Mouse (Mus musculus): ENCODE measurements around the gene Grm8. TPM values are rescaled to one million over a fixed set of nuclear protein-coding genes. Genes with fewer than 3 reads are reported as not detected.

Gene Grm8
- total and polyA plus RNA-seq, 3 experiments = not detected

GRCm38 (mm10) chr6:28134251-28134801 is 652 bp downstream of the Grm8 start:
- Histone ChIP-seq H3K36me3 (ENCODE audit: control insufficient read depth, insufficient read depth, low read length) (no peaks in the 10 kb centered on the region), H3K4me3 (no peak overlapping the region; the same call in 1 of the 2 replicates), H3K27me3 (ENCODE audit: control insufficient read depth, insufficient read depth, low read length) (peaks cover 15% of the 10 kb centered on the region), H3K79me2 (replicated peaks; ENCODE audit: control insufficient read depth, insufficient read depth, low read length) (no peaks in the 10 kb centered on the region), H3K27ac (no peak overlapping the region), H3K4me1 (ENCODE audit: control insufficient read depth, insufficient read depth, low read length) (no peaks in the 10 kb centered on the region), H3K9ac (ENCODE audit: low read depth, low read length) (no peak overlapping the region)
- DNase-seq = no peak
- TF ChIP-seq EP300 (IDR thresholded peaks at IDR 0.05; ENCODE audit: insufficient read depth, low read depth, low read length) = no peak
- no peak for TF ChIP-seq POLR2A (IDR thresholded peaks at IDR 0.05; ENCODE audit: insufficient read depth, low read depth, low read length)
- TF ChIP-seq CTCF (IDR thresholded peaks at IDR 0.05) = no peak
- 1% methylated on average over 20 of the region's 20 CpGs for WGBS
- intact Hi-C loops (cut with DNase I) = no loop called here

- intact Hi-C loops (cut with DNase I) = no loop called here
- Histone ChIP-seq H3K36me3 (ENCODE audit: control insufficient read depth, insufficient read depth, low read length) (no peaks in the 10 kb centered on the region), H3K27ac (no peak overlapping the region), H3K4me1 (ENCODE audit: control insufficient read depth, insufficient read depth, low read length) (no peaks in the 10 kb centered on the region), H3K79me2 (replicated peaks; ENCODE audit: control insufficient read depth, insufficient read depth, low read length) (no peaks in the 10 kb centered on the region), H3K4me3 (no peak overlapping the region), H3K9ac (ENCODE audit: low read depth, low read length) (no peak overlapping the region), H3K27me3 (ENCODE audit: control insufficient read depth, insufficient read depth, low read length) (peaks cover 15% of the 10 kb centered on the region)
- no peak for DNase-seq
- WGBS = 2% methylated on average over 37 of the region's 38 CpGs
- TF ChIP-seq POLR2A (IDR thresholded peaks at IDR 0.05; ENCODE audit: insufficient read depth, low read depth, low read length) (no peak), CTCF (IDR thresholded peaks at IDR 0.05) (no peak), EP300 (IDR thresholded peaks at IDR 0.05; ENCODE audit: insufficient read depth, low read depth, low read length) (no peak)
Measured at GRCm38 (mm10) chr6:28133206-28134063, 1.5 kb downstream of the Grm8 start.

DNA sequence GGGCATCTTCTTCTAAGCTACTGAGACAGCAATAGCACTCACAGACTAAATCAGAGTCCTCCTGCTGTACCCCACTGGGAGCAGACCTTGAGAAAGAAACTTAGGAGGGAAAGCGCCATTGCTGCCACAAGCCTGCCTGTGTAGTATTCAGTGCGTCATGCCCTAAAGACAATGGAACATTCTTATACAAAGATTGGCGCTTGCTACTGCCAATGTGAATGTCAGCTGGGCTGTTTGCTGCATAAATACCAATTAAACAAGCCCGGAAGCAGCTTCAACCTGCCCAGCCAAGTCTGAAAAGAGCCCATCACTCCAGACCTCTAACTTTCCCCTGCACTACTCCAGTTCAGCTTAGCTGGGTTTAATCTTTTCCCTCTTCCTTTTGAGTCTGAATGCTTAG is 2.9 kb downstream of the Grm8 start:
- no peak overlapping the region for H3K27ac ChIP-seq
- no peak for DNase-seq
- H3K4me3 ChIP-seq = no peak overlapping the region
- no peaks in the 10 kb centered on the region for H3K36me3 ChIP-seq (ENCODE audit: control insufficient read depth, insufficient read depth, low read length)
- TF ChIP-seq EP300 (IDR thresholded peaks at IDR 0.05; ENCODE audit: insufficient read depth, low read depth, low read length) (no peak), POLR2A (IDR thresholded peaks at IDR 0.05; ENCODE audit: insufficient read depth, low read depth, low read length) (no peak), CTCF (IDR thresholded peaks at IDR 0.05) (no peak)
- peaks cover 15% of the 10 kb centered on the region for H3K27me3 ChIP-seq (ENCODE audit: control insufficient read depth, insufficient read depth, low read length)
- H3K79me2 ChIP-seq (replicated peaks; ENCODE audit: control insufficient read depth, insufficient read depth, low read length) = no peaks in the 10 kb centered on the region
- no peak overlapping the region for H3K9ac ChIP-seq (ENCODE audit: low read depth, low read length)
- 19% methylated on average over 4 of the region's 4 CpGs for WGBS
- H3K4me1 ChIP-seq (ENCODE audit: control insufficient read depth, insufficient read depth, low read length) = no peaks in the 10 kb centered on the region
- intact Hi-C loops (cut with DNase I) = no loop called here

DNA sequence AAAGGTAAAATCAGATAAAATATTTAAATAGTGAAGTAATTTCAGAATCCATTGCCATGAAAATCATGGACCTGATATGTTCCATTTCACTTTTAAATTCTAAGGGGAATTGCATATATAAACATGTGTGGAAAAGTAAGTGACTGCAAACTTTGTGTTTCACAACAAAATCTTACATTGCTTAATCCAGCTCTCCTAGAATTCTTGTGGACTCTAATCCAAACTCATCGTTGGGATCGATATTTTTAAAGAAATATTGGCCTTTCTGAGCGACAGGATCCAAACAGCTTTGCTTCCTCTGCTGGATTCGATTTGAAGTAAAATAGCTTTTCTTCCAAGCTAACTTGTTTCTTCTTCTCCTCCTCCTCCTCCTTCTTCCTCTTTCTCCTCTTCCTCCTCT is 6.1 kb downstream of the Grm8 start:
- Histone ChIP-seq H3K27me3 (ENCODE audit: control insufficient read depth, insufficient read depth, low read length) (peaks cover 3% of the 10 kb centered on the region), H3K27ac (no peak overlapping the region), H3K4me1 (ENCODE audit: control insufficient read depth, insufficient read depth, low read length) (no peaks in the 10 kb centered on the region), H3K9ac (ENCODE audit: low read depth, low read length) (no peak overlapping the region), H3K4me3 (no peak overlapping the region), H3K79me2 (replicated peaks; ENCODE audit: control insufficient read depth, insufficient read depth, low read length) (no peaks in the 10 kb centered on the region), H3K36me3 (ENCODE audit: control insufficient read depth, insufficient read depth, low read length) (no peaks in the 10 kb centered on the region)
- no peak for DNase-seq
- intact Hi-C loops (cut with DNase I) = no loop called here
- 85% methylated on average over 4 of the region's 4 CpGs for WGBS
- TF ChIP-seq CTCF (IDR thresholded peaks at IDR 0.05) (no peak), POLR2A (IDR thresholded peaks at IDR 0.05; ENCODE audit: insufficient read depth, low read depth, low read length) (no peak), EP300 (IDR thresholded peaks at IDR 0.05; ENCODE audit: insufficient read depth, low read depth, low read length) (no peak)

DNA sequence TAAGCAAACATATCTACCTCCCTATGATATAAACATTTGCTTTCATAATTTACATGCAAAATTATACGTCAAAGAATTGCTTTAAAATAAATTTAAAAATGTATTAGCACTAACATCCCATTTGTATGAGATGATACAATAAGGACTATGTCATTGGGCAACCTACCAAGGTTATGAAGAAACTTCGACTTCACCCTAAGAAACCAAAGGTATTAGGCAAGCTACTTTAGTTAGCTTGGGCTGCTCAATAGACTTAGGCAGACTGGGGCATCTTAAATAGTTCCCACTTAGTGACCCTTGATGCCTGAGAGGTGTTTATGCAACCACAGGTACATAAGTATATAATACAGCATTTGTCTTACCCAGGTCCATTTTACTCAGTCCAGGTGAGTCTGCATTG is 19.5 kb downstream of the Grm8 start:
- intact Hi-C loops (cut with DNase I) = no loop called here
- Histone ChIP-seq H3K27me3 (ENCODE audit: control insufficient read depth, insufficient read depth, low read length) (no peaks in the 10 kb centered on the region), H3K36me3 (ENCODE audit: control insufficient read depth, insufficient read depth, low read length) (no peaks in the 10 kb centered on the region), H3K9ac (ENCODE audit: low read depth, low read length) (no peak overlapping the region), H3K4me3 (no peak overlapping the region), H3K4me1 (ENCODE audit: control insufficient read depth, insufficient read depth, low read length) (no peaks in the 10 kb centered on the region), H3K27ac (no peak overlapping the region), H3K79me2 (replicated peaks; ENCODE audit: control insufficient read depth, insufficient read depth, low read length) (no peaks in the 10 kb centered on the region)
- WGBS = 81% methylated on average over 2 of the region's 2 CpGs
- no peak for DNase-seq
- no peak for TF ChIP-seq POLR2A (IDR thresholded peaks at IDR 0.05; ENCODE audit: insufficient read depth, low read depth, low read length)
- TF ChIP-seq EP300 (IDR thresholded peaks at IDR 0.05; ENCODE audit: insufficient read depth, low read depth, low read length) = no peak
- TF ChIP-seq CTCF (IDR thresholded peaks at IDR 0.05) = no peak

DNA sequence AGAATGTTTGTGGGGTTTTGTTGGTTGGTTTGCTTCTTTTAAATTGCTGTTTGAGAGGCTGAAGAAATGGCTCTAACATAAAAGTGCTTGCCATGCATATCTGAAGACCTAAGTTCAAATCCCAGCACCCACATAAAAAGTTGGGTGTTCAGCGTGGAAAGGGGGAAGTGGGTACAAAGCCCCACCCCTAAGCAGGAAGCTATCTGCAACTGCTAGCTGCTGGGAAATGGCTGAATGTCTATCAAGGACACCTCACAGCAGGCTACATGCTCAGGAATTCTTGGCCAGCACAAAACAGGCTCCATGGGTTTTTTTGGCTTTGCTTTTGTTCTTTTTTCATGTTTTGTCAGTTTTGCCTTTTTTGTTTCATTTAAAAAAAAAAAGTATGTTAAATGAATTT is 20.1 kb downstream of the Grm8 start:
- no peak overlapping the region for H3K9ac ChIP-seq (ENCODE audit: low read depth, low read length)
- no peak for DNase-seq

More for the DNA sequence above, 20.1 kb downstream of the Grm8 start:
- TF ChIP-seq EP300 (IDR thresholded peaks at IDR 0.05; ENCODE audit: insufficient read depth, low read depth, low read length) (no peak), POLR2A (IDR thresholded peaks at IDR 0.05; ENCODE audit: insufficient read depth, low read depth, low read length) (no peak), CTCF (IDR thresholded peaks at IDR 0.05) (no peak)
- Histone ChIP-seq H3K79me2 (replicated peaks; ENCODE audit: control insufficient read depth, insufficient read depth, low read length) (no peaks in the 10 kb centered on the region), H3K27ac (no peak overlapping the region), H3K27me3 (ENCODE audit: control insufficient read depth, insufficient read depth, low read length) (no peaks in the 10 kb centered on the region), H3K4me3 (no peak overlapping the region), H3K4me1 (ENCODE audit: control insufficient read depth, insufficient read depth, low read length) (no peaks in the 10 kb centered on the region), H3K36me3 (ENCODE audit: control insufficient read depth, insufficient read depth, low read length) (no peaks in the 10 kb centered on the region)
- intact Hi-C loops (cut with DNase I) = no loop called here
- WGBS = 58% methylated on average over 1 of the region's 1 CpGs

Measured in heart, adult 2 months (tissue).